Mouse (Mus musculus) ES-E14 (cell line): ENCODE measurements around the gene Gm11213.

Source experiments
- CHD2 ChIP-seq: IDR thresholded peaks from 2 replicates; pipeline ENCODE4 v1.6.1; 2014; ENCODE audit warnings: mild to moderate bottlenecking, low read depth, low read length, inconsistent platforms
- ZC3H11A ChIP-seq: IDR thresholded peaks from 2 replicates; pipeline ENCODE4 v1.6.1; 2012; ENCODE audit warnings: low read depth, mild to moderate bottlenecking, inconsistent platforms, low read length, borderline replicate concordance
- ZNF384 ChIP-seq: IDR thresholded peaks from 2 replicates; pipeline ENCODE4 v1.6.1; 2012; ENCODE audit warnings: low read depth, low read length, inconsistent platforms

DNA sequence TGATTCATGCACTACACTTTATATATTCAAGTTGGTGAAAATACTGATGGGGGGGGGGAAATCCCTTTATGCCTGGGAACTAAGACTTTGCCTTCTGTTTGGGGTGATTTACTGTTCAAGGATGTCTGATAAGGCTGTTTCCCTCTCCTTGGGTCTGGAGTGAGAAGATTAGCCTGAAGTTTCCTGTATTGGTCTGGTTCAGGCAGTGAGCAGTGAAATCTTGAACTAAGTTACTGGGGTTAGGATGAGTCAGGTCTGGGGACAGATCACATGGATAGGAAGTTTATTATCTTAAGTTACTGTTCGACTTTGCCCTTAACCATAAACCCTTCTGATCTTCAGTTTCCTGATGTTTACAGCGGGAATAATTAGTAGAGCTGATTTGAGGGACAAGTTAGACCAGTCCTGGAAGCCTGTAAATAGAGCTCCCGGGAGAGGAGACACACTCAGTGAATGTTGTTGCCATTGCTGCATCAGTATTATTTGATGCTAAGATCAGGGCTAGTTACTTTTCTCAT is 20.6 kb upstream of the Gm11213 start:
- TF ChIP-seq ZC3H11A: no peak
- TF ChIP-seq CHD2: no peak
- no peak for TF ChIP-seq ZNF384
